Mouse (Mus musculus): ENCODE data around the gene Tmem127. TPM values are rescaled to one million over a fixed set of nuclear protein-coding genes. Genes with fewer than 3 reads are reported as not detected.
"Not testable (repeated sequence)": the region's sequence is repeated elsewhere in the genome, so short reads cannot be mapped to it uniquely, and the experiment has no call there.

Tmem127 gene
- total RNA-seq, 2 experiments from 2014 or later = 74.8 to 80.4 TPM

GRCm38 (mm10) chr2:127269491-127270299 is 22.0 kb downstream of the Tmem127 start, which contains the start of gene Stard7:
TSS of gene Stard7 (plus strand) at chr2:127270218.
- DNase-seq = peak; percentile 92 to 95

DNA sequence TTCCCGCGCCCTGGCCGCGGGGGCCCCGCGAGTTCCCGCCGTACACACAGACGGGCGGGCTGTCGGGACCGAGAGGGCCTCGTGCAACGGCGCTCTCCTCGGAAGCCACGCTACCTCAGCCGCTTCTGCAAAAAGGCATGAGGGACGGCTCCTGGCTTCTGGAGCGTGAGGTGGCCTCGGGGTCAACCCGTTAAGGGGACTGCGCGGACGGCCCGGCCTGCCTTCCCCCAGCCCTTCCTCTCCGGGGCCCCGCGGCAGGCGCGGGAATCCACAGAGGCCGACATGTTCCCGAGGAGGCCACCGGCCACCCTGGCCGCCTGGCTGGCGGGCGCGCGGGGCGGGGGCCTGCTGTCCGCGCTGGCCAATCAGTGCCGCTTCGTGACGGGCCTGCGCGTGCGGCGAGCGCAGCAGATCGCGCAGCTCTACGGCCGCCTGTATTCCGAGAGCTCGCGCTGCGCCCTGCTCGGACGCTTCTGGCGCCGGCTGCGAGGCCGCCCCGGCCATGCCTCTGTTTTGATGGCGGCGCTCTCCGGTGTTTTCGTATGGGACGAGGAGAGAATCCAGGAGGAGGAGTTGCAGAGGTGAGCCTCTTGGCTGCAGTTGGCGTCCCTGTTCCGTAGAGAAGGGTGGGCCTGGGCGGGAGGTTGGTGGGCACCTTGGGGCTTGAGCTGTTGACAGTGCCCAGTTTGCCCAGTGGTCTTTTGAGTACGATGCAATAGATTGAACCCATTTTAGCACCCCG is 22.8 kb downstream of the Tmem127 start:
- peak; percentile 83 to 84 for DNase-seq

- no peak for DNase-seq
Measured at GRCm38 (mm10) chr2:127271042-127271515, 23.4 kb downstream of the Tmem127 start.

- not testable (repeated sequence) for DNase-seq
Measured at GRCm38 (mm10) chr2:127272049-127272448, 24.3 kb downstream of the Tmem127 start.

DNA sequence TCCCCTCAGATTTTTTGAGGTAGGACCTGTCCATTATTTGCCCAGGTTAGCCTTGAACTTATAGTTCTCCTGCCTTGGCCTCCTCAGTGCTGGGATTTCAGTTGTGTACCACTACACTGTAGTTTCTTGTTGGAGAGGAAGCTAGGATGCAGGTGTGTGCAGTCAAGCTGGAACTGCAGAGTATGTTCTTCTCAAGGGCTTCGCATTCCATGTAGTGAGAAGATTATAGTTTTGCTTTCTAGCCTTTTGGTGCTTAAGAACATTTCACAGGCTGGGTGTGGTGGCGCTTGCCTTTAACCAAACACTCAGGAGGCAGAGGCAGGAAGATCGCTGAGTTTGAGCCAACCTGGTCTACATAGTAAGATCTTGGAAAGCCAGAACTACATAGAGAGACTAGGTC is 25.1 kb downstream of the Tmem127 start:
- DNase-seq = no peak

- DNase-seq = no peak
Measured at GRCm38 (mm10) chr2:127274590-127274989, 26.9 kb downstream of the Tmem127 start.

GRCm38 (mm10) chr2:127275551-127276320 is 28.0 kb downstream of the Tmem127 start:
- no peak for DNase-seq

GRCm38 (mm10) chr2:127278162-127278561 is 30.5 kb downstream of the Tmem127 start:
- DNase-seq = no peak

- no peak for DNase-seq
Measured at GRCm38 (mm10) chr2:127292250-127292649, 44.5 kb downstream of the Tmem127 start.

GRCm38 (mm10) chr2:127297001-127297805 is 49.5 kb downstream of the Tmem127 start:
- no peak for DNase-seq

DNA sequence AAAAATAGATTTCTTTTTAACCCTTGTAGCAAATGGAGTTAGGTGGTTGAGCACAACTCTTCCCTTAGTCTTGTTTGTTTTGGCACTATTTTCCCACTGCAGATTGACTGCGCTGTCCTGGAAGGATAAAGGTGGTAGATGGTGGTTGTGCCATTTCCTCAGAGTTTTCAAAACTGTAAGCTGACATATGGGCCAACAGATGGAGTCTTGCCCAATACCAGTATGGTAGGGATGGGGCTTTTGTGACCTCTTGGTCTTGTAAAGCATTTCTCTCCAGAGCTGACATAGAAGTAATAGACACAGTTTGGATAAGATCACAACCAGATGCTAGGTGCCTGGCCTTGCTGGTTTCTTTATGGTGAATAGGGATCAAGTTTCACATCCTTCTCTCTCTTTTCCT is 50.3 kb downstream of the Tmem127 start:
- DNase-seq = no peak

GRCm38 (mm10) chr2:127300701-127301100 is 53.0 kb downstream of the Tmem127 start:
- no peak for DNase-seq

DNA sequence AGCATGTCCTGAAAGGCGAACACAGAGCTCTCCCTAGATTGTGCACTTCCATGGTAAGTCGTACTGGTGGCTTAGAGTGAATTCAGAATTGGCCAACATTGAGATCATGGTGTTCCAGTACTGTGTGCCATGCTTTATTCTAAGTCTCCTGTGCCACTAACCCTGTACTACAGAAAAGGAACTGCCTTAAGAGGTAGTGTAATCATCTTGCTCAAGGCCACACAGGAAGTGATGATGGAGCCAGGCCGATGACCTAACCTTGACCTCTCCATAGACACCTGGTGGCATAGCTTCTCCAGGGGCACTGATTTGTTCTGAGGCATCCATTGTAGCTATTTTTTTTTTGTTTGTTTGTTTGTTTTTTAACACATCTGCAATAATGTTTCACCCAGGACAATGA is 54.2 kb downstream of the Tmem127 start:
- DNase-seq = no peak

DNA sequence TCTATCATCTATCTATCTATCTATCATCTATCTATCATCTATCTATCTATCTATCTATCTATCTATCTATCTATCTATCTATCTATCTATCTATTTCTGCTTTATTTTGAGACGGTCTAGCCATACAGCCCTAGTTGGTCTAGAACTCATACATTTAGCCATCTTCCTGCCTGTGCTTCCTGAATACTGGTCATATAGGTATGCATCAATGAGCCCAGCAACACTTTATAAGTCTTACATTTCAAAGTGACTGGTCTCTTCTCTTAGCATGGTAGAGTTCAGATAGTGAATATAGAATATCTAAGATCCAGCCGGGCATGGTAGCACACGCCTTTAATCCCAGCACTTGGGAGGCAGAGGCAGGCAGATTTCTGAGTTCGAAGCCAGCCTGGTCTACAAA is 56.5 kb downstream of the Tmem127 start:
- DNase-seq = not testable (repeated sequence)

- no peak for DNase-seq
Measured at GRCm38 (mm10) chr2:127304609-127305210, 57.0 kb downstream of the Tmem127 start.

DNA sequence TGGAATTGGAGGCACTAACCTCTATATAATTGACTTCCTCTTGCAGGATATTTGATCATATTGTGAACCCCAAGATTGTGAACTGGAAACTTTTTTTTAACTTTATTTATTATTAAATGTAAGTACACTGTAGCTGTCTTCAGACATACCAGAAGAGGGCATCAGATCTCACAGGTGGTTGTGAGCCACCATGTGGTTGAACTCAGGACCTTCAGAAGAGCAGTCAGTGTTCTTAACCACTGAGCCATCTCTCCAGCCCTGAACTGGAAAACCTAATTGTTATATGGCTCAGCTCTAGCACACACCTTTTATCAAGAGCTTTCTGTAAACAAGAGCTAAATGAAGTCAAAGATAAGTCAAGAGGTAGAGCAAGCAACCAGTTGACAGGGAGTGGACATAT is 58.4 kb downstream of the Tmem127 start:
- DNase-seq = no peak

GRCm38 (mm10) chr2:127307179-127307578 is 59.5 kb downstream of the Tmem127 start:
- no peak for DNase-seq

GRCm38 (mm10) chr2:127308660-127309059 is 61.0 kb downstream of the Tmem127 start:
- DNase-seq = no peak

DNA sequence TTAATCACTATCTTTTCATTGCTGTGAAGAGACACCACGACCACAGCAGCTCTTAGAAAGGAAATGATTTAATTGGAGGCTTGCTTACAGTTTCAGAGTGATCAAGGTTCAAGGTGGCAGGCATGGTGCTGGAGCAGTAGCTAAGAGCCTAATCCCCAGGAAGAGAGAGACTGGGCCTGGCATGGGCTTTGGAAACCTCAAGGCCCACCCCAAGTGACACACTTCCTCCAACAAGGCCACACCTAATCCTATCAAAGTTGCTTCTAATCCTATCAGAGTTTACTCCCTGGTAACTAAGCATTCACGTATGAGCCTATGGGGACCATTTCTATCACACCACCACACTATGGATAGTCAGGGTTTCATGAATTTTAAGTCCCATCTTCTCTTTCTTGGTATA is 62.5 kb downstream of the Tmem127 start:
- no peak for DNase-seq

GRCm38 (mm10) chr2:127310685-127311084 is 63.0 kb downstream of the Tmem127 start:
- no peak for DNase-seq

Measured in layer of hippocampus, postnatal 36 days (tissue).